Mouse (Mus musculus) thymus, adult 2 months (tissue): ENCODE measurements at regions not wholly inside any gene's neighbourhood (a gene's known extent, or its start where the extent isn't known, plus 50 kb on each side); places are given as distances from the start of the nearest gene placed in this dataset.

Experiments used
- CTCF ChIP-seq: fragments of 200-500 bp; IDR thresholded peaks from 2 replicates; pipeline ENCODE4 v1.5.1; 2012; ENCODE audit warnings: mild to moderate bottlenecking, control low read depth, low read length, moderate library complexity, borderline replicate concordance; ENCODE audit not compliant: control insufficient read depth, poor library complexity, insufficient read depth; ENCODE audit errors: extremely low read depth
- POLR2A ChIP-seq: fragments of 200-500 bp; IDR thresholded peaks from 2 replicates; pipeline ENCODE4 v1.6.1; 2012; ENCODE audit warnings: mild to moderate bottlenecking, low read length, control low read depth, moderate library complexity; ENCODE audit not compliant: control insufficient read depth, poor library complexity, insufficient read depth; ENCODE audit errors: extremely low read depth

- TF ChIP-seq CTCF (no peak), POLR2A (no peak)
Observed at GRCm38 (mm10) chr8:35213515-35213914, 552.1 kb upstream of the Gm19410 start.
